Comparison of ENCODE assay signal across 17 mouse cellular contexts in the genomic region with DNA sequence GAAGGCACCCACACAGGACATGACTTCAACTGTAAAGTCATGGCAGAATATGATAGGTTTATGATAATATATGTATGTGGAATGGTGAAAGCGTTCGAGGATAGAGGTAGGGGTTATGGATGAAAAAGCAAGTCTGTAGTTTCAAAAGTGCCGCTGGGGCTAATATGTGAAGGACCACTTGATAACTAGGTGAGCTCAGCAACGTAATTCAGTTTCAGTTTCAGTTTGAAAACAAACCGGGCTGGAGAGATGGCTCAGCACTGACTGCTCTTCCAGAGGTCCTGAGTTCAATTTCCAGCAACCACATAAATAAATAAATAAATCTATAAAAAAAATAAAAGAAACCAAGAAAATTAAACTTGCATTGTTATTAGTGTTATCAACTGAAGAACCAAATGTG.
"Had no signal": no experiment of that assay in that cellular context is flagged by ENCODE, and none has a peak within 500 bp of the region (broad histone marks: within the 10 kb centered on the region; RNA-seq: fewer than 3 reads in every experiment).

No protein-coding gene starts in this region.

- ATAC-seq: midbrain, embryonic 15.5 days had no signal

- H3K4me2 ChIP-seq: liver, embryonic 13.5 days; lung, embryonic 14.5 days; midbrain, embryonic 11.5 days; midbrain, embryonic 15.5 days; neural tube, embryonic 13.5 days; stomach, embryonic 15.5 days had no signal

- H3K9ac ChIP-seq: liver, embryonic 13.5 days; lung, embryonic 14.5 days; midbrain, embryonic 15.5 days; neural tube, embryonic 13.5 days; stomach, embryonic 15.5 days had no signal

- H3K9me3 ChIP-seq: liver, embryonic 13.5 days; midbrain, embryonic 15.5 days; neural tube, embryonic 13.5 days; stomach, embryonic 15.5 days had no signal

- H3K27ac ChIP-seq: kidney, postnatal 0 days; layer of hippocampus, adult 2 months; left cerebral cortex, adult 2 months; liver, embryonic 13.5 days; midbrain, embryonic 15.5 days; neural tube, embryonic 13.5 days; stomach, embryonic 15.5 days had no signal

- DNase-seq: kidney, adult 9 months; kidney, postnatal 25 days; layer of hippocampus, adult 9-11 months; liver, embryonic 13.5 days; lung, embryonic 14.5 days; lung, postnatal 4 days; retina, postnatal 1 day; right cerebral cortex, postnatal 25 days; spleen, adult 18-20 months; thymus, postnatal 25 days had no signal

- H3K4me3 ChIP-seq: layer of hippocampus, adult 2 months; left cerebral cortex, adult 2 months; liver, embryonic 13.5 days; midbrain, embryonic 15.5 days; neural tube, embryonic 13.5 days; stomach, embryonic 15.5 days had no signal

- H3K27me3 ChIP-seq: liver, embryonic 13.5 days; midbrain, embryonic 15.5 days; neural tube, embryonic 13.5 days; stomach, embryonic 15.5 days had no signal

- H3K36me3 ChIP-seq: midbrain, embryonic 15.5 days; neural tube, embryonic 13.5 days had no signal

- H3K4me1 ChIP-seq: liver, embryonic 13.5 days; midbrain, embryonic 15.5 days; neural tube, embryonic 13.5 days; stomach, embryonic 15.5 days had no signal
